ENCODE assay signal across 19 mouse cellular contexts in the genomic region with DNA sequence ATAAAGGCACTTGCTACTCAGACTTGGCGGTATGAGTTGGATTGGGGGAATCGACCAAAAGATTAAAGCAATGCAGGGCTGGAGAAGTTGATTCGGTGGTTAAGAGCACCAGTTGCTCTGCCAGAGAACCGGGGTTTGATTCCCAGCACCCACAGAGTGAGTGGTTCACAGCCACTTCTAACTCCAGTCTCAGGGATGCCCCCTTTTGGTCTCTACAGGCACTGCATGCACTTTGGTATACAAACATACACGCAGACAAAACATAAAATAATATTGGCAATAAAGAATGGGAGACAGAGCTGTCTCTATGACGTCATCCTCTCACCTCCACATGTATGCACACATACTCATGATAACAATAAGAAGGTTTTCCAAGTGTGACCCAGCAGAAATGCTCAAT. TPM values are rescaled to one million over a fixed set of nuclear protein-coding genes. Genes with fewer than 3 reads are reported as not detected.
DNase-seq lines count a peak whose midpoint lies in the region; ATAC-seq and TF ChIP-seq lines count a peak whose summit lies in the region.
"Had no signal": no experiment of that assay in that cellular context is flagged by ENCODE, and none has a peak within 500 bp of the region (broad histone marks: within the 10 kb centered on the region; RNA-seq: fewer than 3 reads in every experiment).

No protein-coding gene starts in this region.

- ATAC-seq in intestine, postnatal 0 days, result no peak
- no peak for ATAC-seq in intestine, embryonic 15.5 days
- ATAC-seq in midbrain, embryonic 11.5 days (ENCODE audit: low FRiP score), result no peak
- ATAC-seq in midbrain, embryonic 16.5 days, result no peak
- ATAC-seq in Patski, result no peak
- ATAC-seq in stomach, postnatal 0 days (ENCODE audit: low FRiP score, low TSS enrichment), result no peak
- ATAC-seq: forebrain, embryonic 14.5 days had no signal

- no peaks in the 10 kb centered on the region for H3K9me3 ChIP-seq in intestine, postnatal 0 days (ENCODE audit: control insufficient read depth)
- H3K9me3 ChIP-seq in intestine, embryonic 15.5 days, result no peaks in the 10 kb centered on the region
- no peaks in the 10 kb centered on the region for H3K9me3 ChIP-seq in midbrain, embryonic 11.5 days (ENCODE audit: control insufficient read depth, low read length)
- H3K9me3 ChIP-seq in midbrain, embryonic 16.5 days (replicated peaks; ENCODE audit: control insufficient read depth, low read length, poor library complexity, severe bottlenecking), result no peaks in the 10 kb centered on the region
- H3K9me3 ChIP-seq in stomach, postnatal 0 days (ENCODE audit: control insufficient read depth, low read length), result no peaks in the 10 kb centered on the region
- H3K9me3 ChIP-seq: heart, embryonic 13.5 days; kidney, embryonic 15.5 days; limb, embryonic 12.5 days; midbrain, embryonic 10.5 days; neural tube, embryonic 15.5 days had no signal

- 85% methylated on average over 6 of the region's 6 CpGs for WGBS in intestine, postnatal 0 days
- 86% methylated on average over 6 of the region's 6 CpGs for whole genome bisulfite sequencing in intestine, embryonic 15.5 days
- WGBS in midbrain, embryonic 11.5 days, result 87% methylated on average over 6 of the region's 6 CpGs
- 87% methylated on average over 6 of the region's 6 CpGs for WGBS in midbrain, embryonic 16.5 days
- WGBS in stomach, postnatal 0 days, result 85% methylated on average over 6 of the region's 6 CpGs

- no peak overlapping the region for H3K4me3 ChIP-seq in intestine, postnatal 0 days (ENCODE audit: low read depth, low read length)
- no peak overlapping the region for H3K4me3 ChIP-seq in intestine, embryonic 15.5 days (replicated peaks)
- no peak overlapping the region for H3K4me3 ChIP-seq in midbrain, embryonic 11.5 days (ENCODE audit: low read depth, low read length)
- H3K4me3 ChIP-seq in midbrain, embryonic 16.5 days (ENCODE audit: low read depth, low read length), result no peak overlapping the region
- no peak overlapping the region for H3K4me3 ChIP-seq in stomach, postnatal 0 days (ENCODE audit: low read depth, low read length)
- H3K4me3 ChIP-seq: heart, embryonic 13.5 days; kidney, embryonic 15.5 days; limb, embryonic 12.5 days; midbrain, embryonic 10.5 days; myocyte; neural tube, embryonic 15.5 days had no signal

- H3K27ac ChIP-seq in intestine, postnatal 0 days (ENCODE audit: low read depth, low read length), result no peak overlapping the region
- no peak overlapping the region for H3K27ac ChIP-seq in intestine, embryonic 15.5 days
- H3K27ac ChIP-seq in midbrain, embryonic 11.5 days (ENCODE audit: low read depth, low read length), result no peak overlapping the region
- no peak overlapping the region for H3K27ac ChIP-seq in midbrain, embryonic 16.5 days (ENCODE audit: low read length)
- no peak overlapping the region for H3K27ac ChIP-seq in stomach, postnatal 0 days (replicated peaks)
- H3K27ac ChIP-seq: heart, embryonic 13.5 days; kidney, embryonic 15.5 days; limb, embryonic 12.5 days; midbrain, embryonic 10.5 days; neural tube, embryonic 15.5 days had no signal

- CTCF ChIA-PET in Patski (lab: Charles Lee), result interaction anchor here (1.0 to 1.4 kb wide), 3 partner anchors 46 to 67 kb away, joined by 3 to 5 read pairs (median 3); no protein-coding TSS in a partner anchor

- in situ Hi-C loops in Patski (cut with MboI; ENCODE audit: low pct_unique_long_range_greater_than_20kb), result no loop called here

- no peak for TF ChIP-seq EP300 in stomach, postnatal 0 days (optimal IDR thresholded peaks at IDR 0.05)

- peak; percentile 32; the same call in 1 of the 2 replicates for TF ChIP-seq CTCF in intestine, postnatal 0 days (IDR thresholded peaks at IDR 0.05; ENCODE audit: low read depth)
- peak; percentile 24 for TF ChIP-seq CTCF in Patski (IDR thresholded peaks at IDR 0.05)
- TF ChIP-seq CTCF in stomach, postnatal 0 days (IDR thresholded peaks at IDR 0.05; ENCODE audit: low read depth), result peak; percentile 35

- H3K27me3 ChIP-seq in intestine, postnatal 0 days (replicated peaks; ENCODE audit: control insufficient read depth, insufficient read depth, low read length), result peaks cover 7% of the 10 kb centered on the region; the same call in 1 of the 2 replicates
- peaks cover 5% of the 10 kb centered on the region; the same call in 1 of the 2 replicates for H3K27me3 ChIP-seq in intestine, embryonic 15.5 days (replicated peaks)
- peaks cover 6% of the 10 kb centered on the region; the same call in 1 of the 2 replicates for H3K27me3 ChIP-seq in midbrain, embryonic 11.5 days (ENCODE audit: control insufficient read depth, insufficient read depth, low read length)
- no peaks in the 10 kb centered on the region for H3K27me3 ChIP-seq in midbrain, embryonic 16.5 days (ENCODE audit: control insufficient read depth, insufficient read depth, low read depth, low read length)
- H3K27me3 ChIP-seq in Patski, result no peaks in the 10 kb centered on the region
- no peaks in the 10 kb centered on the region for H3K27me3 ChIP-seq in stomach, postnatal 0 days (ENCODE audit: control insufficient read depth, insufficient read depth, low read length)

- peak; percentile 81 for DNase-seq in midbrain, embryonic 11.5 days (ENCODE audit: low spot score, missing footprints)
- DNase-seq in Patski (ENCODE audit: low read depth, low spot score), result no peak
- no peak for DNase-seq in stomach, postnatal 0 days (ENCODE audit: low spot score)
- no peak for DNase-seq in urinary bladder, postnatal 36 days (ENCODE audit: low spot score in 2 of 2)
- DNase-seq: adrenal gland, adult 2 months; heart, postnatal 4 days; lung, postnatal 4 days had no signal

- no peaks in the 10 kb centered on the region for H3K36me3 ChIP-seq in intestine, postnatal 0 days (ENCODE audit: control insufficient read depth, insufficient read depth)
- H3K36me3 ChIP-seq in intestine, embryonic 15.5 days, result no peaks in the 10 kb centered on the region
- H3K36me3 ChIP-seq in midbrain, embryonic 11.5 days (ENCODE audit: control insufficient read depth, insufficient read depth, low read length), result no peaks in the 10 kb centered on the region; the same call in 1 of the 2 replicates
- peaks cover 15% of the 10 kb centered on the region for H3K36me3 ChIP-seq in midbrain, embryonic 16.5 days (ENCODE audit: control insufficient read depth, insufficient read depth, low read length)
- H3K36me3 ChIP-seq in stomach, postnatal 0 days (ENCODE audit: control insufficient read depth, insufficient read depth, low read length), result no peaks in the 10 kb centered on the region
- H3K36me3 ChIP-seq: heart, embryonic 13.5 days; kidney, embryonic 15.5 days; limb, embryonic 12.5 days had no signal

- H3K9ac ChIP-seq in intestine, postnatal 0 days (ENCODE audit: low read depth, low read length), result no peak overlapping the region
- H3K9ac ChIP-seq in intestine, embryonic 15.5 days, result no peak overlapping the region
- no peak overlapping the region for H3K9ac ChIP-seq in midbrain, embryonic 11.5 days (ENCODE audit: low read length)
- no peak overlapping the region for H3K9ac ChIP-seq in midbrain, embryonic 16.5 days (ENCODE audit: low read depth, low read length)
- no peak overlapping the region for H3K9ac ChIP-seq in stomach, postnatal 0 days (ENCODE audit: low read length)
- H3K9ac ChIP-seq: heart, embryonic 13.5 days; kidney, embryonic 15.5 days; limb, embryonic 12.5 days; neural tube, embryonic 15.5 days had no signal

- no peak overlapping the region for H3K4me2 ChIP-seq in intestine, postnatal 0 days (replicated peaks; ENCODE audit: low read depth)
- H3K4me2 ChIP-seq in intestine, embryonic 15.5 days (replicated peaks), result no peak overlapping the region
- H3K4me2 ChIP-seq in midbrain, embryonic 11.5 days, result no peak overlapping the region
- no peak overlapping the region for H3K4me2 ChIP-seq in midbrain, embryonic 16.5 days (ENCODE audit: low read length)
- H3K4me2 ChIP-seq in stomach, postnatal 0 days (replicated peaks; ENCODE audit: low read depth), result no peak overlapping the region
- H3K4me2 ChIP-seq: heart, embryonic 13.5 days; kidney, embryonic 15.5 days; limb, embryonic 12.5 days; neural tube, embryonic 15.5 days had no signal

- POLR2A ChIA-PET in Patski (lab: Charles Lee), result interaction anchor here (1.0 kb wide), 1 partner anchor 12 kb away, joined by 3 read pairs; no protein-coding TSS in a partner anchor

- H3K4me1 ChIP-seq in intestine, postnatal 0 days (replicated peaks; ENCODE audit: control insufficient read depth, insufficient read depth, low read length), result peaks cover 4% of the 10 kb centered on the region
- 0 out of 2 replicates have a peak, but pooled peaks cover 10% of the 10 kb centered on the region for H3K4me1 ChIP-seq in intestine, embryonic 15.5 days (replicated peaks)
- H3K4me1 ChIP-seq in midbrain, embryonic 11.5 days (ENCODE audit: control insufficient read depth, insufficient read depth, low read length), result peaks cover 4% of the 10 kb centered on the region
- H3K4me1 ChIP-seq in midbrain, embryonic 16.5 days (ENCODE audit: control insufficient read depth, insufficient read depth, low read length), result peaks cover 8% of the 10 kb centered on the region
- H3K4me1 ChIP-seq in stomach, postnatal 0 days (replicated peaks; ENCODE audit: control insufficient read depth, insufficient read depth), result no peaks in the 10 kb centered on the region

RNA-seq across cellular contexts. Expression of gene Fosb, which starts 12.8 kb away (rescaled TPM):
- polyA plus RNA-seq in intestine, postnatal 0 days (2015; fragmentation: Nextera tagmentation; extraction: Ambion mirVana), result 0.12 and 0.54 TPM in 2 replicates
- polyA plus RNA-seq in intestine, embryonic 15.5 days (2015; fragmentation: Nextera tagmentation; extraction: Ambion mirVana), result 0.09 and 0.14 TPM in 2 replicates
- 0.04 TPM in 1 of 2 replicates, not detected in the other for polyA plus RNA-seq in midbrain, embryonic 11.5 days (2014; fragmentation: Nextera tagmentation; extraction: Ambion mirVana)
- 0.06 TPM in 2 replicates for polyA plus RNA-seq in midbrain, embryonic 16.5 days (2015; fragmentation: Nextera tagmentation; extraction: Ambion mirVana)
- 72.9 TPM for polyA plus RNA-seq in Patski (2021)
- polyA plus RNA-seq in stomach, postnatal 0 days (2015; fragmentation: Nextera tagmentation; extraction: Ambion mirVana), result 0.21 and 0.38 TPM in 2 replicates
- polyA plus RNA-seq: forebrain, embryonic 14.5 days; liver, embryonic 16.5 days had no signal

RNA-seq across cellular contexts. Expression of gene Rtn2, which starts 14.6 kb away (rescaled TPM):
- polyA plus RNA-seq in intestine, postnatal 0 days (2015; fragmentation: Nextera tagmentation; extraction: Ambion mirVana), result 7.1 and 9.3 TPM in 2 replicates
- 11.3 and 12.5 TPM in 2 replicates for polyA plus RNA-seq in intestine, embryonic 15.5 days (2015; fragmentation: Nextera tagmentation; extraction: Ambion mirVana)
- polyA plus RNA-seq in midbrain, embryonic 11.5 days (2014; fragmentation: Nextera tagmentation; extraction: Ambion mirVana), result 48.5 and 53.2 TPM in 2 replicates
- polyA plus RNA-seq in midbrain, embryonic 16.5 days (2015; fragmentation: Nextera tagmentation; extraction: Ambion mirVana), result 111 and 114 TPM in 2 replicates
- 4.0 TPM for polyA plus RNA-seq in Patski (2021)
- polyA plus RNA-seq in stomach, postnatal 0 days (2015; fragmentation: Nextera tagmentation; extraction: Ambion mirVana), result 10.1 and 12.1 TPM in 2 replicates

RNA-seq across cellular contexts. Expression of gene Ppm1n, which starts 17.2 kb away (rescaled TPM):
- 0.12 and 0.14 TPM in 2 replicates for polyA plus RNA-seq in intestine, postnatal 0 days (2015; fragmentation: Nextera tagmentation; extraction: Ambion mirVana)
- 0.14 and 0.34 TPM in 2 replicates for polyA plus RNA-seq in intestine, embryonic 15.5 days (2015; fragmentation: Nextera tagmentation; extraction: Ambion mirVana)
- 0.18 and 0.50 TPM in 2 replicates for polyA plus RNA-seq in midbrain, embryonic 11.5 days (2014; fragmentation: Nextera tagmentation; extraction: Ambion mirVana)
- polyA plus RNA-seq in midbrain, embryonic 16.5 days (2015; fragmentation: Nextera tagmentation; extraction: Ambion mirVana), result 1.5 and 1.6 TPM in 2 replicates
- 0.14 TPM for polyA plus RNA-seq in Patski (2021)
- polyA plus RNA-seq in stomach, postnatal 0 days (2015; fragmentation: Nextera tagmentation; extraction: Ambion mirVana), result 0.17 and 0.21 TPM in 2 replicates
- polyA plus RNA-seq: heart, embryonic 13.5 days; limb, embryonic 12.5 days; stomach, embryonic 14.5 days had no signal

RNA-seq across cellular contexts. Expression of gene Vasp, which starts 25.4 kb away (rescaled TPM):
- 98.5 and 106 TPM in 2 replicates for polyA plus RNA-seq in intestine, postnatal 0 days (2015; fragmentation: Nextera tagmentation; extraction: Ambion mirVana)
- 109 and 114 TPM in 2 replicates for polyA plus RNA-seq in intestine, embryonic 15.5 days (2015; fragmentation: Nextera tagmentation; extraction: Ambion mirVana)
- polyA plus RNA-seq in midbrain, embryonic 11.5 days (2014; fragmentation: Nextera tagmentation; extraction: Ambion mirVana), result 46.0 and 46.9 TPM in 2 replicates
- 35.5 and 40.9 TPM in 2 replicates for polyA plus RNA-seq in midbrain, embryonic 16.5 days (2015; fragmentation: Nextera tagmentation; extraction: Ambion mirVana)
- polyA plus RNA-seq in Patski (2021), result 142 TPM
- polyA plus RNA-seq in stomach, postnatal 0 days (2015; fragmentation: Nextera tagmentation; extraction: Ambion mirVana), result 108 and 120 TPM in 2 replicates

RNA-seq across cellular contexts. Expression of gene Ercc1, which starts 47.5 kb away (rescaled TPM):
- 22.1 and 27.1 TPM in 2 replicates for polyA plus RNA-seq in intestine, postnatal 0 days (2015; fragmentation: Nextera tagmentation; extraction: Ambion mirVana)
- 51.6 and 52.0 TPM in 2 replicates for polyA plus RNA-seq in intestine, embryonic 15.5 days (2015; fragmentation: Nextera tagmentation; extraction: Ambion mirVana)
- 111 and 118 TPM in 2 replicates for polyA plus RNA-seq in midbrain, embryonic 11.5 days (2014; fragmentation: Nextera tagmentation; extraction: Ambion mirVana)
- 80.1 and 82.4 TPM in 2 replicates for polyA plus RNA-seq in midbrain, embryonic 16.5 days (2015; fragmentation: Nextera tagmentation; extraction: Ambion mirVana)
- polyA plus RNA-seq in Patski (2021), result 40.9 TPM
- 32.8 and 36.9 TPM in 2 replicates for polyA plus RNA-seq in stomach, postnatal 0 days (2015; fragmentation: Nextera tagmentation; extraction: Ambion mirVana)

Comparison
In these comparisons a context has a peak if more than half of its experiments do, and no peak if none do; other contexts are left out.
1. RNA of gene Fosb, which starts 12.8 kb away (polyA plus RNA-seq): 72.9 TPM in Patski (single experiment); 0.21 to 0.38 TPM in stomach, postnatal 0 days, 0.09 to 0.14 TPM in intestine, embryonic 15.5 days, 0.12 to 0.54 TPM in intestine, postnatal 0 days, 0.06 TPM in midbrain, embryonic 16.5 days and 0.04 TPM in midbrain, embryonic 11.5 days; every median in the first group is over 10 times any median in the second.
2. Peak in every context shown above with its lines, with median percentiles within 50 percentile points of each other: CTCF ChIP-seq.